Mouse (Mus musculus) testis, adult 2 months (tissue): Measurements from ENCODE around the gene Ncf1.

Experiments
- CTCF ChIP-seq: fragments of 200-500 bp; IDR thresholded peaks from 2 replicates; pipeline ENCODE4 v1.5.1; 2012; ENCODE audit warnings: low read depth, mild to moderate bottlenecking, inconsistent platforms, low read length, moderate library complexity; ENCODE audit not compliant: control insufficient read depth, insufficient read depth, insufficient replicate concordance
- POLR2A ChIP-seq: fragments of 200-500 bp; IDR thresholded peaks from 2 replicates; pipeline ENCODE4 v1.6.1; 2012; ENCODE audit warnings: low read depth, mild to moderate bottlenecking, inconsistent platforms, low read length, moderate library complexity; ENCODE audit not compliant: control insufficient read depth

- TF ChIP-seq CTCF: no peak
- TF ChIP-seq POLR2A: no peak
Measured at GRCm38 (mm10) chr5:134244890-134245289, 15.5 kb upstream of the Ncf1 start.
